Mouse (Mus musculus) NIH3T3 (cell line): ENCODE measurements at regions not wholly inside any gene's neighbourhood (a gene's known extent, or its start where the extent isn't known, plus 50 kb on each side); places are given as distances from the start of the nearest gene placed in this dataset.

Experiments used
- DNase-seq: peaks from one replicate; pipeline ENCODE4 v3.0.0-alpha.2; 2012; ENCODE audit warnings: low read depth

- no peak for DNase-seq
Measured at GRCm38 (mm10) chr13:113536306-113536705, 82.1 kb downstream of the Snx18 start.

GRCm38 (mm10) chr13:113534664-113535455 is 83.5 kb downstream of the Snx18 start:
- no peak for DNase-seq

- DNase-seq, result no peak
Measured at GRCm38 (mm10) chr13:113533884-113534445, 84.4 kb downstream of the Snx18 start.

GRCm38 (mm10) chr13:113526997-113527396 is 91.4 kb downstream of the Snx18 start:
- DNase-seq, result no peak

- DNase-seq, result no peak
Measured at GRCm38 (mm10) chr13:113523503-113523902, 94.9 kb downstream of the Snx18 start.

- DNase-seq, result no peak
Measured at GRCm38 (mm10) chr13:113518144-113518543, 100.2 kb downstream of the Snx18 start.

GRCm38 (mm10) chr13:113516102-113516501 is 102.3 kb downstream of the Snx18 start:
- no peak for DNase-seq

GRCm38 (mm10) chr13:113515162-113515600 is 103.2 kb downstream of the Snx18 start:
- DNase-seq, result no peak

- DNase-seq, result peak; percentile 70
Measured at GRCm38 (mm10) chr13:113509403-113510185, 108.8 kb downstream of the Snx18 start.

- DNase-seq, result no peak
Measured at GRCm38 (mm10) chr13:113508124-113508728, 110.1 kb downstream of the Snx18 start.

GRCm38 (mm10) chr13:113502528-113502927 is 115.8 kb downstream of the Snx18 start:
- no peak for DNase-seq

- no peak for DNase-seq
Measured at GRCm38 (mm10) chr13:113502059-113502458, 116.3 kb downstream of the Snx18 start.

GRCm38 (mm10) chr13:113500373-113500990 is 117.9 kb downstream of the Snx18 start:
- peak; percentile 8 for DNase-seq

- peak; percentile 31 for DNase-seq
Measured at GRCm38 (mm10) chr13:113499079-113499710, 119.2 kb downstream of the Snx18 start.

- DNase-seq, result peak; percentile 63
Measured at GRCm38 (mm10) chr13:113495595-113496285, 122.6 kb downstream of the Snx18 start.

GRCm38 (mm10) chr13:113495136-113495535 is 123.2 kb downstream of the Snx18 start:
- no peak for DNase-seq

- DNase-seq, result no peak
Measured at GRCm38 (mm10) chr13:113494688-113495087, 123.7 kb downstream of the Snx18 start.

- DNase-seq, result no peak
Measured at GRCm38 (mm10) chr13:113489951-113490822, 128.2 kb downstream of the Snx18 start.

- DNase-seq, result no peak
Measured at GRCm38 (mm10) chr13:113486368-113486955, 131.9 kb downstream of the Snx18 start.
